Mouse (Mus musculus) embryonic facial prominence, embryonic 11.5 days (tissue): ENCODE measurements at regions not wholly inside any gene's neighbourhood (a gene's known extent, or its start where the extent isn't known, plus 50 kb on each side); places are given as distances from the start of the nearest gene placed in this dataset.
A peak's percentile ranks its signal among the peaks of the same experiment; 100 is the strongest.

Source experiments
- ATAC-seq: fragments of 200-750 bp; cut with Nextera tagmentation; replicated peaks from 2 replicates; pipeline ENCODE4 v1.8.0; 2017; ENCODE audit warnings: low read depth; ENCODE audit not compliant: insufficient number of reproducible peaks, low FRiP score, low TSS enrichment
- DNase-seq: peaks from one replicate; pipeline ENCODE4 v3.0.0-alpha.2; 2015; ENCODE audit warnings: low spot score
- H3K27ac ChIP-seq: fragments of 300-500 bp; sonication (generic); replicated peaks from 2 replicates; pipeline ENCODE4 v1.5.1; 2014; ENCODE audit warnings: mild to moderate bottlenecking, low read depth, low read length, control low read depth
- H3K27me3 ChIP-seq: fragments of 300-500 bp; sonication (generic); 2 replicates; pipeline ENCODE4 v1.6.1; 2014; ENCODE audit warnings: mild to moderate bottlenecking, low read length, moderate library complexity, mixed read lengths; ENCODE audit not compliant: control insufficient read depth, insufficient read depth
- H3K36me3 ChIP-seq: fragments of 300-500 bp; sonication (generic); replicated peaks from 2 replicates; pipeline ENCODE4 v1.6.1; 2014; ENCODE audit warnings: low read depth, mild to moderate bottlenecking, low read length, moderate library complexity, mixed read lengths; ENCODE audit not compliant: control insufficient read depth, insufficient read depth
- H3K4me1 ChIP-seq: fragments of 300-500 bp; sonication (generic); 2 replicates; pipeline ENCODE4 v1.6.1; 2014; ENCODE audit warnings: low read length, mixed read lengths; ENCODE audit not compliant: control insufficient read depth, insufficient read depth
- H3K4me2 ChIP-seq: fragments of 300-500 bp; sonication (generic); 2 replicates; pipeline ENCODE4 v1.6.1; 2014; ENCODE audit warnings: low read depth, mild to moderate bottlenecking, control low read depth, low read length, moderate library complexity
- H3K4me3 ChIP-seq: fragments of 300-500 bp; sonication (generic); 2 replicates; pipeline ENCODE4 v1.5.1; 2014; ENCODE audit warnings: low read depth, low read length, control low read depth
- H3K9ac ChIP-seq: fragments of 300-500 bp; sonication (generic); replicated peaks from 2 replicates; pipeline ENCODE4 v1.6.1; 2014; ENCODE audit warnings: mild to moderate bottlenecking, control low read depth, low read length
- H3K9me3 ChIP-seq: fragments of 300-500 bp; sonication (generic); replicated peaks from 2 replicates; pipeline ENCODE4 v1.6.1; 2016; ENCODE audit warnings: mild to moderate bottlenecking, low read length, inconsistent platforms, mixed read lengths; ENCODE audit not compliant: control insufficient read depth
- WGBS: fragments of 180-500 bp; shearing (Covaris S2); extraction: QIAGEN DNeasy Blood & Tissue Kit; methylation state at CpG from one replicate; pipeline ENCODE4 v1.1.7; 2014; 5-methylcytosine and 5-hydroxymethylcytosine counted together

DNA sequence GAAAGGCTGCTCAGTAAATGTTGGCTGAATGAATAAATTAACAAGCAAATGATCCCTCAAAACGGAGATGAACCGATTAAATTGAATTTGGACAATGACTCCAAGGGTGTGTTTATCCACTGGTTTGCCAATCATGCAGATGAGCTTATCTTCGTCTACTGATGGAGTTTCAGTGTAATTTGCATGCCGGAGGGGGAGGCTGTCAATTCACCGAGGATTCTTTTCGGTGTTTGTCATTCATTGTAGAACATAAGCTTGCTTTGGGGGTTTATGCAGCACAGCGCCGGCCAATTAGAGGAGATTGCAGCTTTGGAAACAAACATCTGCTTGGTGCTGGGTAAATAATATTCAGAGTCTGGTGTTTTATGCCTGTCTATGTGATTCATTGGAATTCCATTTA lies 132.7 kb downstream of the Otoa start:
- ATAC-seq, result no peak
- no peaks in the 10 kb centered on the region for H3K27me3 ChIP-seq
- H3K4me2 ChIP-seq, result no peak overlapping the region
- no peak overlapping the region for H3K27ac ChIP-seq
- no peak overlapping the region for H3K9ac ChIP-seq
- H3K4me1 ChIP-seq, result no peaks in the 10 kb centered on the region
- DNase-seq, result no peak
- no peaks in the 10 kb centered on the region for H3K9me3 ChIP-seq
- WGBS, result 75% methylated on average over 8 of the region's 8 CpGs
- H3K36me3 ChIP-seq, result no peaks in the 10 kb centered on the region
- no peak overlapping the region for H3K4me3 ChIP-seq

GRCm38 (mm10) chr7:121215032-121215431 lies 133.6 kb downstream of the Otoa start:
- H3K9me3 ChIP-seq, result no peaks in the 10 kb centered on the region
- H3K4me1 ChIP-seq, result no peaks in the 10 kb centered on the region
- 88% methylated on average over 3 of the region's 3 CpGs for WGBS
- H3K27me3 ChIP-seq, result no peaks in the 10 kb centered on the region
- ATAC-seq (no peak), DNase-seq (no peak)
- no peak overlapping the region for H3K9ac ChIP-seq
- H3K27ac ChIP-seq, result no peak overlapping the region
- no peaks in the 10 kb centered on the region for H3K36me3 ChIP-seq
- H3K4me3 ChIP-seq, result no peak overlapping the region
- no peak overlapping the region for H3K4me2 ChIP-seq

GRCm38 (mm10) chr7:121215735-121216134 lies 134.3 kb downstream of the Otoa start:
- ATAC-seq (no peak), DNase-seq (no peak)
- Histone ChIP-seq H3K27ac (no peak overlapping the region), H3K9ac (no peak overlapping the region), H3K4me2 (no peak overlapping the region), H3K9me3 (no peaks in the 10 kb centered on the region), H3K4me1 (no peaks in the 10 kb centered on the region), H3K36me3 (no peaks in the 10 kb centered on the region), H3K27me3 (no peaks in the 10 kb centered on the region), H3K4me3 (no peak overlapping the region)
- 70% methylated on average over 1 of the region's 1 CpGs for WGBS

- Histone ChIP-seq H3K27me3 (no peaks in the 10 kb centered on the region), H3K4me1 (no peaks in the 10 kb centered on the region), H3K9ac (no peak overlapping the region), H3K27ac (no peak overlapping the region), H3K36me3 (no peaks in the 10 kb centered on the region), H3K4me2 (no peak overlapping the region), H3K9me3 (no peaks in the 10 kb centered on the region), H3K4me3 (no peak overlapping the region)
- WGBS, result 90% methylated on average over 10 of the region's 10 CpGs
- no peak for DNase-seq
- no peak for ATAC-seq
These were observed 136.6 kb downstream of the Otoa start for GRCm38 (mm10) chr7:121218031-121218430.

DNA sequence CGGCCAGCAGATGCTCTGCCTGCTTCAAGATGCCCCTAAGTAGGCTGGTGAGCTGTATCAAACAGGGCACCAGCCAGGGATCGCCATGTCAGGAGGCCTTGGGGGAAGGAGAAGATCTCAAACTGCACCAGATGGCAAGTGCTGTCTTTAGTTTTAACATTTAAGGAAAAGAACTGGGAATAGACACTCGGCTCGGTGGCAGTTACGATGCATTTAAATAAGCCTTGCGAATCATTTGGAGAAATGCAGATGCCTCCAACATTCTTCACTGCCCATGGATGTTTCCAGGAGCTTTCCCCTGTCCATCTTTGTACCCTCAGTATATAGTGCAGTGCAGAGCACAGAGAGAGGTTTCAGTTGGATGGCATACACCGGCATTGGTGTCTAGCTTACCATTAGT lies 139.7 kb downstream of the Otoa start:
- Histone ChIP-seq H3K27ac (no peak overlapping the region), H3K4me1 (no peaks in the 10 kb centered on the region), H3K27me3 (no peaks in the 10 kb centered on the region), H3K9me3 (no peaks in the 10 kb centered on the region), H3K4me2 (no peak overlapping the region), H3K4me3 (no peak overlapping the region), H3K9ac (no peak overlapping the region), H3K36me3 (no peaks in the 10 kb centered on the region)
- ATAC-seq (no peak), DNase-seq (no peak)
- 95% methylated on average over 7 of the region's 7 CpGs for WGBS

DNA sequence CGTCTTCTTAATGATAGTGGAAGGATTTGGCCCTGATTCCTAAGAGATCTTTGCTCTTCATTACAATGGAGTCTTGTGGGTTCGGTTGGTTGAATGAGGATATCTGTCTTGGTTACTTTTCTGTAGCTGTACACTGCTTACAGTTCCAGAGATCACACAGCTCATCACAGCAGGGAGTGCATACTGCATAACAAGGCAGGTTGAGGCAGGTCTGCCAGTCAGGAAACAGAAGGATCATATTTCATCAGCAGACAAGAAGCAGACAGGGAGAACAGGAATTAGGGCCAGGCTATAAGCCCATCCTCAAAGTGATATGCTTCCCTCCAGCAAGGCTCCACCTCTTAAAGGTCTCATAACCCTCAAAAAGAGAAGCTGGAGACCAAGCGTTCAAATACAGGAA lies 150.4 kb downstream of the Otoa start:
- Histone ChIP-seq H3K9ac (no peak overlapping the region), H3K4me3 (no peak overlapping the region), H3K27me3 (no peaks in the 10 kb centered on the region), H3K4me2 (no peak overlapping the region), H3K36me3 (no peaks in the 10 kb centered on the region), H3K4me1 (no peaks in the 10 kb centered on the region), H3K27ac (no peak overlapping the region), H3K9me3 (no peaks in the 10 kb centered on the region)
- peak; percentile 48 for DNase-seq
- 75% methylated on average over 3 of the region's 3 CpGs for WGBS
- no peak for ATAC-seq

DNA sequence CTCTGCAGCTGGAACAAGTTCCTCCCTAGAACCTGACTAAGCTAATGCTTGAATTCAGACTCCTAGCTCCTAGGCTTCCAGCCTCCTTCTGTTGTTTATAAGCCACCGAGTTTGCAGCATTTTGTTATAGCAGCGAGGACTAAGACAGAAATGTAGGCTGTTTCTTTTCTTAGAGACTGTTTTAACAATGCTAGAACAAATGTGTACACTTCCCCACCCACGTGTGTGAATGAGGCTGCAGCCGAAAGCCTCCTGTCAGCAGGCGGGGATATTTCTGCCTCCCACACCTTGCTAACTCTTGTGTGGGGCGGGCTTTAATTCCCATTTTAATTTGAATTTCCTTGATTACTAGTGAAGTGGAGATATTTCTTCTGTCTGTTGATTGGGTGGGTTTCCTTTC lies 153.4 kb downstream of the Otoa start:
- Histone ChIP-seq H3K36me3 (no peaks in the 10 kb centered on the region), H3K27me3 (no peaks in the 10 kb centered on the region), H3K4me1 (no peaks in the 10 kb centered on the region), H3K9ac (no peak overlapping the region), H3K27ac (no peak overlapping the region), H3K9me3 (no peaks in the 10 kb centered on the region), H3K4me3 (no peak overlapping the region), H3K4me2 (no peak overlapping the region)
- ATAC-seq (no peak), DNase-seq (no peak)
- 83% methylated on average over 6 of the region's 6 CpGs for WGBS

- ATAC-seq (no peak), DNase-seq (no peak)
- Histone ChIP-seq H3K4me1 (no peaks in the 10 kb centered on the region), H3K9ac (no peak overlapping the region), H3K4me3 (no peak overlapping the region), H3K27ac (no peak overlapping the region), H3K36me3 (no peaks in the 10 kb centered on the region), H3K9me3 (no peaks in the 10 kb centered on the region), H3K4me2 (no peak overlapping the region), H3K27me3 (no peaks in the 10 kb centered on the region)
- WGBS, result 84% methylated on average over 6 of the region's 6 CpGs
These were observed 151.9 kb upstream of the Hs3st2 start for GRCm38 (mm10) chr7:121239731-121240130.

DNA sequence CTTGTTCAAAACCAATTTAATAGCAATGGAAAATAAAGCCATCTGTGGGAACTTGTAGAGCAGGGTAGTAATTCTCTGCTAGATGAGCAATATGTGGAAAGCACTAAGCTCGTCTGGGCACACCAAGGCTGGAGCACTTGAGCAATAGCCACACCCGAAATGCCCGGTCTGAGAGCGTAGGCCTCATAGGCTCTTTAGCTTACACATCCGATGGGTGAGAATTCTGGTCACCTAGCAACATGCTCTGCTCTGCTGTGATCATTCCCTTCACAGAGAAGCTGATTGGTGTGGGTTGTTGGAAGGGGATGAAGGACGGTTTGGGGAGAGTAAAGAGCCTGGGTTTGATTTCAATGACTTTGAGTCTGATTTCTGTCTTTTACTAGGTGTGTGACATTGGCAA lies 143.8 kb upstream of the Hs3st2 start:
- no peak overlapping the region for H3K4me3 ChIP-seq
- H3K36me3 ChIP-seq, result no peaks in the 10 kb centered on the region
- H3K27me3 ChIP-seq, result no peaks in the 10 kb centered on the region
- H3K9ac ChIP-seq, result no peak overlapping the region
- 83% methylated on average over 6 of the region's 6 CpGs for WGBS
- no peak for ATAC-seq
- H3K9me3 ChIP-seq, result no peaks in the 10 kb centered on the region
- H3K4me1 ChIP-seq, result no peaks in the 10 kb centered on the region
- DNase-seq, result no peak
- no peak overlapping the region for H3K27ac ChIP-seq
- H3K4me2 ChIP-seq, result no peak overlapping the region
